Mouse (Mus musculus) liver, embryonic 15.5 days (tissue): ENCODE data around the gene Pgm2. TPM values are rescaled to one million over a fixed set of nuclear protein-coding genes. Genes with fewer than 3 reads are reported as not detected.
A peak's percentile ranks its signal among the peaks of the same experiment; 100 is the strongest.

Source experiments
- ATAC-seq: fragments of 200-750 bp; cut with Nextera tagmentation; 2 replicates; pipeline ENCODE4 v1.8.0; 2017; ENCODE audit warnings: moderate number of reproducible peaks, mild to moderate bottlenecking, moderate library complexity; ENCODE audit not compliant: insufficient read depth
- H3K27ac ChIP-seq: fragments of 300-500 bp; sonication (generic); replicated peaks from 2 replicates; pipeline ENCODE4 v1.5.1; 2015; ENCODE audit warnings: mild to moderate bottlenecking, inconsistent platforms
- H3K27me3 ChIP-seq: fragments of 300-500 bp; sonication (generic); 2 replicates; pipeline ENCODE4 v1.6.1; 2015; ENCODE audit warnings: mild to moderate bottlenecking, inconsistent platforms
- H3K36me3 ChIP-seq: fragments of 300-500 bp; sonication (generic); replicated peaks from 2 replicates; pipeline ENCODE4 v1.6.1; 2015; ENCODE audit warnings: moderate library complexity, mild to moderate bottlenecking, inconsistent platforms
- H3K4me1 ChIP-seq: fragments of 300-500 bp; sonication (generic); replicated peaks from 2 replicates; pipeline ENCODE4 v1.6.1; 2015; ENCODE audit warnings: inconsistent platforms
- H3K4me2 ChIP-seq: fragments of 300-500 bp; sonication (generic); 2 replicates; pipeline ENCODE4 v1.6.1; 2015; ENCODE audit warnings: moderate library complexity, mild to moderate bottlenecking, inconsistent platforms
- H3K4me3 ChIP-seq: fragments of 300-500 bp; sonication (generic); replicated peaks from 2 replicates; pipeline ENCODE4 v1.5.1; 2015; ENCODE audit warnings: mild to moderate bottlenecking, inconsistent platforms
- H3K9ac ChIP-seq: fragments of 300-500 bp; sonication (generic); 2 replicates; pipeline ENCODE4 v1.6.1; 2015; ENCODE audit warnings: moderate library complexity, mild to moderate bottlenecking, inconsistent platforms
- H3K9me3 ChIP-seq: fragments of 300-500 bp; sonication (generic); replicated peaks from 2 replicates; pipeline ENCODE4 v1.6.1; 2016; ENCODE audit warnings: inconsistent platforms
- WGBS: fragments of 180-500 bp; shearing (Covaris S2); methylation state at CpG from one replicate; pipeline ENCODE4 v1.1.7; 2015; ENCODE audit warnings: mixed read lengths; ENCODE audit not compliant: insufficient replicate concordance; 5-methylcytosine and 5-hydroxymethylcytosine counted together
- polyA plus RNA-seq: library from polyadenylated mRNA; unstranded; fragments of >200 nt; fragmentation: Nextera tagmentation; extraction: Ambion mirVana; gene quantifications from 2 replicates; pipeline ENCODE4 v1.2.1, GENCODE M21; 2015

Gene Pgm2
- polyA plus RNA-seq, 1 experiment from 2014 or later, result 16.8 TPM

- no peak overlapping the region for H3K27ac ChIP-seq
- no peak overlapping the region for H3K4me3 ChIP-seq
- no peaks in the 10 kb centered on the region for H3K4me1 ChIP-seq
- no peak for ATAC-seq
- H3K9ac ChIP-seq, result no peak overlapping the region
- no peaks in the 10 kb centered on the region for H3K27me3 ChIP-seq
- no peak overlapping the region for H3K4me2 ChIP-seq
- H3K36me3 ChIP-seq, result no peaks in the 10 kb centered on the region
- H3K9me3 ChIP-seq, result no peaks in the 10 kb centered on the region
- WGBS, result 49% methylated on average over 4 of the region's 4 CpGs
These were observed 15.4 kb upstream of the Pgm2 start for GRCm38 (mm10) chr5:64077353-64077752.

DNA sequence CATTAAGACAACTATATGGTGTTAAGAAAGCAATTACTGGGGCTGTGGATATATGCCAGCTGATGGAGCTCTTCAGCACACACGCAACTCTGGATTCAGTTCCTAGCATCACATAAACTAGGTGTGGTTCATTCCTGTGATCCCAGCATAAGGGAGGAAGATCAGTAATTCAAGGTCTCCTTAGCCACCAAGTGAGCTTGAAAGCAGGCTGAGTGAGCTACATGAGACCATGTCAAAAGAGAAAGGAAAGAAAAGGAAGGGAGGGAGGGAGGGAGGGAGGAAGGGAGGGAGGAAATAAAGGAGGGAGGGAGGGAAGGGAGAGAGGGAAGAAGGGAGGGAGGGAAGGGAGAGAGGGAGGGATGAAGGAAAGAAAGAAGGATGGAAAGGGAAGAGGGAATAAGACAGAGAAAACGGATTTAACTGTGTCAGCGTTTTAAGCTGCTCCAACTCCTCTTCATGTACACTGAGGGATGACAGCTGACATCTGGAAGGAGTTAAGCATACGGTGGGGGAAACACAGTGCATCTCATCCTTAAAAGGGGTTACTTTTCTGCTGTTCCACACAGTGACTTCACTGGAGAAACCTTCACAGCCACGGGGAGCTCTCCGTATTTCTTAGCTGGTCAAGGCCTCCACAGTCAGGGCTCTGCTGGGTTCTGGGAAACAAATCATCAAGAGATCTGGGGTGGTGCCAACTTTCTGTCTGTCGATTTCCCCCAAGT lies 13.8 kb upstream of the Pgm2 start:
- H3K27me3 ChIP-seq, result no peaks in the 10 kb centered on the region; the same call in 1 of the 2 replicates
- no peaks in the 10 kb centered on the region for H3K36me3 ChIP-seq
- WGBS, result 57% methylated on average over 7 of the region's 7 CpGs
- no peak overlapping the region for H3K9ac ChIP-seq
- H3K27ac ChIP-seq, result no peak overlapping the region
- no peaks in the 10 kb centered on the region for H3K9me3 ChIP-seq
- no peak overlapping the region for H3K4me3 ChIP-seq
- no peak for ATAC-seq
- H3K4me2 ChIP-seq, result no peak overlapping the region
- H3K4me1 ChIP-seq, result no peaks in the 10 kb centered on the region

DNA sequence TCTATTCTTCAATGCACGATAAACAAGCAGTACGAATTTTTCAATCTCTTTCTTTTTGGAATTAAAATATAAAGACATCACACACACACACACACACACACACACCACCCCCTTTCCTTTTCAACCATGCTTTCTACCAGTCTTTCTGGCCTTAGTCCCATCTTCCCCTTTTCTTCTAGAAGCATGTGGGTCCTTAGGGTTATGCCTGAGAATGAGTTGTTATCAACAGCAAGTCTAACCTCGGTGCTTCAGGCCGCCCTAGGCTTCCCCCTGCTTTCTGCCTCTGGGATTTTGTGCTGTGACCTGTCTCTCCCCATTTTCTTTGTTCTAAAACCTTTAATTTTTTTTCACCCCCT lies 13.3 kb upstream of the Pgm2 start:
- Histone ChIP-seq H3K9ac (no peak overlapping the region), H3K27ac (no peak overlapping the region), H3K4me2 (no peak overlapping the region), H3K36me3 (no peaks in the 10 kb centered on the region), H3K27me3 (no peaks in the 10 kb centered on the region; the same call in 1 of the 2 replicates), H3K4me1 (no peaks in the 10 kb centered on the region), H3K4me3 (no peak overlapping the region), H3K9me3 (no peaks in the 10 kb centered on the region)
- ATAC-seq, result no peak
- WGBS, result 54% methylated on average over 4 of the region's 4 CpGs

- H3K9me3 ChIP-seq, result no peaks in the 10 kb centered on the region
- no peak overlapping the region for H3K9ac ChIP-seq
- ATAC-seq, result no peak
- no peaks in the 10 kb centered on the region for H3K4me1 ChIP-seq
- WGBS, result 79% methylated on average over 15 of the region's 15 CpGs
- no peaks in the 10 kb centered on the region; the same call in 1 of the 2 replicates for H3K27me3 ChIP-seq
- no peaks in the 10 kb centered on the region for H3K36me3 ChIP-seq
- H3K4me2 ChIP-seq, result no peak overlapping the region
- H3K27ac ChIP-seq, result no peak overlapping the region
- H3K4me3 ChIP-seq, result no peak overlapping the region
These were observed 9.0 kb upstream of the Pgm2 start for GRCm38 (mm10) chr5:64083447-64084359.

DNA sequence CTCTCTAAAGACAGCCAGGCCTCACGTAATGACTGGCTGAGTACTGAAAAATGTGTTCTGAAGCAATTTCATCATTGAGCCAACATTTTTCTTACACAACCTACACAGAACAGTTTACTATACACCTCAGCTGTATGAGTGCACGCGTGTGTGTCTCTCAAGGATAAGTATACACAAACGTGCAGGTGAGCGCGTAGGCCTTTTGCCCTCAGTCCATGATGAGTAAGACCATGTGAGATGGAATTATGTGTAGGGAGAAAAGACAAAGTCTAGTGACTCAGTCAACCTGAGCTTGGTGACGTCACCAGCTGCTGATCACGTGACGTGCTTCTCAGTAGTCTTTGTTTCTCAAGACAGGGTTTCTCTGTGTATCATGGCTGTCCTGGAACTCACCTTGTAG lies 7.3 kb upstream of the Pgm2 start:
- no peak for ATAC-seq
- H3K27me3 ChIP-seq, result no peaks in the 10 kb centered on the region; the same call in 1 of the 2 replicates
- H3K4me1 ChIP-seq, result no peaks in the 10 kb centered on the region
- 80% methylated on average over 9 of the region's 9 CpGs for WGBS
- H3K9me3 ChIP-seq, result no peaks in the 10 kb centered on the region
- H3K4me3 ChIP-seq, result no peak overlapping the region
- no peak overlapping the region for H3K27ac ChIP-seq
- no peak overlapping the region for H3K9ac ChIP-seq
- no peaks in the 10 kb centered on the region for H3K36me3 ChIP-seq
- no peak overlapping the region for H3K4me2 ChIP-seq

GRCm38 (mm10) chr5:64088740-64089139 lies 4.0 kb upstream of the Pgm2 start:
- H3K27ac ChIP-seq, result no peak overlapping the region
- no peaks in the 10 kb centered on the region for H3K36me3 ChIP-seq
- H3K4me1 ChIP-seq, result peaks cover 12% of the 10 kb centered on the region
- 73% methylated on average over 9 of the region's 9 CpGs for WGBS
- H3K4me2 ChIP-seq, result no peak overlapping the region
- ATAC-seq, result no peak
- no peak overlapping the region for H3K4me3 ChIP-seq
- no peaks in the 10 kb centered on the region for H3K27me3 ChIP-seq
- H3K9me3 ChIP-seq, result no peaks in the 10 kb centered on the region
- no peak overlapping the region for H3K9ac ChIP-seq

- peaks cover 4% of the 10 kb centered on the region; the same call in 1 of the 2 replicates for H3K36me3 ChIP-seq
- 2% methylated on average over 15 of the region's 15 CpGs for whole genome bisulfite sequencing
- H3K4me2 ChIP-seq, result peak overlapping the region; percentile 97
- H3K27me3 ChIP-seq, result no peaks in the 10 kb centered on the region
- peak overlapping the region; percentile 82 for H3K9ac ChIP-seq
- H3K4me3 ChIP-seq, result peak overlapping the region; percentile 81
- H3K4me1 ChIP-seq, result peaks cover 40% of the 10 kb centered on the region
- H3K9me3 ChIP-seq, result no peaks in the 10 kb centered on the region
- H3K27ac ChIP-seq, result peak overlapping the region; percentile 70
- peak; percentile 7; the same call in 1 of the 2 replicates for ATAC-seq
These were observed 660 bp downstream of the Pgm2 start for GRCm38 (mm10) chr5:64093349-64093871.

DNA sequence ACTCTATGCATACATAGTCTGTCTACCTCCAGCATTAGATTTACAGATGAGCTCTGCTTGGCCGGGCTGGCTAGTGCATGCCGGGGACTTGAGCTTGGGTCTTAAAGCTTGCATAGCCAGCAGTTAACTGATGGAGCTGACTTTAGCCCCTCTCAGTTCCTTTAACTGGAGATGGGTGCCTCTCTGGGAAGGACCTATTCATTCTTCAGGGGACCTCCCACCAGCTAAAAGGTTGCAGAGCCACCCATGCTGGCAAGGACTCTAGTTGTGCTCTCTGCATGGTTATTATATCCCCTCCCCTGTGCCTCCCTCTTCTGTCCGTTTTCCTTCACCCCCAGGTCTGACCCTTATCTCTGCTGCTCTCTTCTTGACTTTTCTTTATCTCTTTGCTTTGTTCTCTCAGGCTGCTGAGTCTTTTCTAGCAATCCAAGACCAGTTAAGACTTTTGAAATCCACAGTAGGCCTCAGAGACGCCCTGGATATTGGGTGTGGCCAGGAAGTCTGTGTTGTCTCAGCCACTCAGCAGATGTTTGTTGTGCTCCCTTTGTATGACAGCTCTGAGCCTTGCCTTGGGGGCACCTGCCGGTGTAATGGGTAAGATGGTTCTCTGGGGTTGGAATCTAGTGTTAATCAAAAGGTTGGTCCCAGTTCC lies 2.7 kb downstream of the Pgm2 start:
- H3K9me3 ChIP-seq, result no peaks in the 10 kb centered on the region
- no peak overlapping the region for H3K4me3 ChIP-seq
- peak; percentile 40 for ATAC-seq
- peak overlapping the region; percentile 59 for H3K27ac ChIP-seq
- H3K9ac ChIP-seq, result no peak overlapping the region
- peak overlapping the region; percentile 18 for H3K4me2 ChIP-seq
- peaks cover 40% of the 10 kb centered on the region for H3K4me1 ChIP-seq
- H3K27me3 ChIP-seq, result no peaks in the 10 kb centered on the region
- 20% methylated on average over 5 of the region's 5 CpGs for WGBS
- H3K36me3 ChIP-seq, result peaks cover 4% of the 10 kb centered on the region; the same call in 1 of the 2 replicates

DNA sequence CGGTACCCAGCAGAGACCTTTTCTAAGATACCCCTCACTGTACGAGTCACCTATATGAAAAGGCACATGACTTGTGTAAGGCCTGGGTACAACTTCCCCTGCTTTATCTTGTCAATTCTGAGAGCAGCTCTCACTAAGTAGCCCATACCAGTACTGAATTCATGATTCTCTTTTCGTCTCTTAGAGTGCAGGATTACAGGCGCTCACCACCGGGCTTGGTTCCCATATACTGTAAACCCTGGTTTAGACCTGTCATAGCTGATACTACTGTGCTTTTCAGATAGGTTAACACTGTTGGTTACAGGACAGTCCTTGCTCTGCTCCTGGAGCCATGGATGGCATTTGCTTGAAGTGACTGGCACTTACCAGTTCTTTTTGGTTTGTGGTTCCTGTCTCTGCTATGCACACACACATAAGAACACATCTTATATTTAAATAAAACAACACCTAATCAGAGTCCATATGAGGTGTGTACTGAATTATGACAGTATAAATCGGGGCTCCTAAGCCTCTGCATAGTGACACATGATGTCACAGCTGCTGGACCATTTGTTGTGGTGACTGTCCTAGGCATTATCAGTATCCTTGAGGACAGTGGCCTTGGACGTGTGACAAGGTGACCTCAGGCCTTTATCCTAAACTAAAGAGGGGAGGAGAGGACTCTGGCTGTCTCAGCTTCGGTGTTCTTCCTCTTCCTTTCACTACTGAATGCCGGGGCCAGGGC lies 9.4 kb downstream of the Pgm2 start:
- Histone ChIP-seq H3K4me3 (no peak overlapping the region), H3K9me3 (no peaks in the 10 kb centered on the region), H3K36me3 (peaks cover 16% of the 10 kb centered on the region; the same call in 1 of the 2 replicates), H3K9ac (no peak overlapping the region), H3K4me1 (peaks cover 16% of the 10 kb centered on the region), H3K27me3 (no peaks in the 10 kb centered on the region), H3K27ac (no peak overlapping the region), H3K4me2 (no peak overlapping the region)
- 0 out of 2 replicates have a peak, but pooled peaks have one; percentile 31 for ATAC-seq
- WGBS, result 26% methylated on average over 9 of the region's 9 CpGs

DNA sequence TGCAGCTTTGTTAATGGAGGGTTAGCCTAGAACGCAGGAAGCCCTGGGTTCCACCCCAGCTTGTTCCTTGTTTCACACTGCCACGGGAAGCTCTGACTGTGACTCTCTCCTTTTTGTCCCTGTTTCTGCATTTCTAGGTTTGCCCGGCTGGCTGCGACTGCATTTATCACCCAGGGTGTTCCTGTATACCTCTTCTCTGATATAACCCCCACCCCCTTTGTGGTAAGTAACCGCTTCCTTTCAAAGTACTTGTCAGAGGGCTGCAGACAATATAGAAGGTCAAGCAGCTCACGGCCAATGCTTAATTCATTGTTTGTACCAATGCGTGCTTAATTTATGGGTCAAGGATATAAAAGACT lies 9.9 kb downstream of the Pgm2 start:
- peak; percentile 40; the same call in 1 of the 2 replicates for ATAC-seq
- Histone ChIP-seq H3K4me2 (no peak overlapping the region), H3K27ac (no peak overlapping the region), H3K36me3 (peaks cover 18% of the 10 kb centered on the region; the same call in 1 of the 2 replicates), H3K9ac (no peak overlapping the region), H3K27me3 (no peaks in the 10 kb centered on the region), H3K9me3 (no peaks in the 10 kb centered on the region), H3K4me1 (peaks cover 16% of the 10 kb centered on the region), H3K4me3 (no peak overlapping the region)
- WGBS, result 9% methylated on average over 7 of the region's 7 CpGs
